Mouse (Mus musculus): ENCODE results near the gene Olfr723.
"Not testable (repeated sequence)": the region's sequence is repeated elsewhere in the genome, so short reads cannot be mapped to it uniquely, and the experiment has no call there.

The Olfr723 gene

GRCm38 (mm10) chr14:49931687-49932086, at the start of gene Olfr723:
Gene Olfr723 (minus strand): TSS chr14:49931787.
- not testable (repeated sequence) for DNase-seq (ENCODE audit: low spot score)

DNA sequence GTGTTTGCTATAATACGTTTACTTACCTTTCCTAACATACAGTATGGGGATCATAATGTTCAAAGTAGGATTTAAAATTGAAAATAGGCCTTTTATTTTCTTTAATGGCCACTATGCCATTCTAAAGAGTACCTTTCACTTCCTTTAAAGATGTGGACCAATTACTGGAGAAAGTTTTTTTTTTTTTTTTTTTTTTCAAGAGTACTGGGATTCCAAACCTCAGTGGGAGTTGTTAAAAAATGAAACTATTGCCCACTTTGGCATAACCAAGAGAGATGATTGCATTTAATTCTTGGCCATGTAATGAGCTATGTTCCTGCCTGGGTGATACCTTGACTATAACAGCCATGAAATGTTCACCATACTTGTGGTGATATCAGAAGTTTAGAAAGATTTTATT, 31.6 kb upstream of the Olfr723 start, which contains the start of gene Olfr724:
Olfr724 (minus strand) TSS at position 101 of the 400 bp plus-strand sequence.
- DNase-seq (ENCODE audit: low spot score), result not testable (repeated sequence)

DNA sequence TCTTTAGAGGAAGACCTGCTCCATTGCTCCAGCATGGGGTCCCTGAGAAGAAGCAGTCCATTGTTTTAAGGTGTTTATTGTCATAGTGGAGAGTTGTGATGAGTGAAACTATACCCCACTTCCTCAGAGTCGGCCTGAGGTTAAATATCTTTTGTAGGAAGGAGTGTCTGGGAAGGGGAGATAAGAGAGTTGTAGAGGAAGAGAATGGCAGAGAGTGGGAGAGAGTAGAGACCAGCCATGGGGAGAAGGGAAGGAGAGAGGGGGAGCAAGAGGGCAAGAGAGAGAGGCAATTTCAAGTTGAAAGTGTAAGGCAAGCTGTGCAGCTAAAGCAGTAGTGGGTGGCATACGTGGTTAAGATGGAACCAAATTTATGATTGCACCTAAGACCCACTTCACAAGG, 24.3 kb upstream of the Olfr723 start:
- DNase-seq (ENCODE audit: low spot score), result no peak

DNA sequence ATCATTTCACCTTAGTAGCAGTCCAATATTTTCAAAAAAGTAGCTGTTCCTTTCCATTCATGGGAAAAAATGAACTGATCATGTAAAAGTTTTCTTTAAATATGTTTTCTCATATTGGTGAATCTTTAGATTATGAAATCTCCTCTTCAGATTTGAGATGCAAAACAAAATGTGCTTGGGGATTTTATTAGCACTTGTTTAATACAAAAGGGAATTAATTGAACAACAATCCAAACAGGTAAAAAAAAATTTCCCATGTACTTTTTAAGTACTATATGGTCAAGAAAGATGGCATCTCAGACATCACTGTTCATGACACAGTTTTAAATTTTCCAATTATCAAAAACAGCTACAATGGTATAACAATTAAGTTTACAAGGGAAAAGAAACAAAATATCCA, 29.7 kb downstream of the Olfr723 start, which contains the start of gene Olfr722:
Olfr722 (minus strand) TSS at position 101 of the 400 bp plus-strand sequence.
- DNase-seq (ENCODE audit: low spot score), result no peak

All from ovary, postnatal 10 days (tissue).